Mouse (Mus musculus): ENCODE data around the gene Efcab8.
"Not testable (repeated sequence)": the region's sequence is repeated elsewhere in the genome, so short reads cannot be mapped to it uniquely, and the experiment has no call there.

Gene Efcab8

GRCm38 (mm10) chr2:153825900-153826299 is 46.2 kb downstream of the Efcab8 start:
- DNase-seq: not testable (repeated sequence)

GRCm38 (mm10) chr2:153827171-153827830 is 47.6 kb downstream of the Efcab8 start:
- DNase-seq: no peak

- no peak for DNase-seq
These were observed 49.0 kb downstream of the Efcab8 start for GRCm38 (mm10) chr2:153828704-153829103.

GRCm38 (mm10) chr2:153833291-153833690 is 53.6 kb downstream of the Efcab8 start:
- no peak for DNase-seq

GRCm38 (mm10) chr2:153842854-153843253 is 63.1 kb downstream of the Efcab8 start:
- DNase-seq: no peak

- no peak for DNase-seq
These were observed 68.7 kb downstream of the Efcab8 start for GRCm38 (mm10) chr2:153848389-153848788.

- no peak for DNase-seq
These were observed 70.8 kb downstream of the Efcab8 start for GRCm38 (mm10) chr2:153850351-153851029.

- DNase-seq: no peak
These were observed 71.3 kb downstream of the Efcab8 start for GRCm38 (mm10) chr2:153851030-153851360.

- DNase-seq: no peak
These were observed 73.8 kb downstream of the Efcab8 start for GRCm38 (mm10) chr2:153853544-153853943.

- DNase-seq: no peak
These were observed 79.8 kb downstream of the Efcab8 start for GRCm38 (mm10) chr2:153859581-153859980.

- no peak for DNase-seq
These were observed 80.6 kb downstream of the Efcab8 start for GRCm38 (mm10) chr2:153860315-153860714.

- no peak for DNase-seq
These were observed 81.0 kb downstream of the Efcab8 start for GRCm38 (mm10) chr2:153860715-153861114.

- no peak for DNase-seq
These were observed 82.2 kb downstream of the Efcab8 start for GRCm38 (mm10) chr2:153861960-153862359.

- no peak for DNase-seq
These were observed 91.3 kb downstream of the Efcab8 start, which contains the start of gene Sun5 for GRCm38 (mm10) chr2:153870984-153871383. TSS of gene Sun5 (minus strand) at chr2:153871084.

- DNase-seq: no peak
These were observed 95.0 kb downstream of the Efcab8 start, which contains the start of gene Bpifb2 for GRCm38 (mm10) chr2:153874745-153875144. TSS of gene Bpifb2 (plus strand) at chr2:153875045.

Measured in thymus, adult 18-20 months (tissue).